Mouse (Mus musculus): ENCODE measurements around the gene D430019H16Rik. TPM values are rescaled to one million over a fixed set of nuclear protein-coding genes. Genes with fewer than 3 reads are reported as not detected.
A peak's percentile ranks its signal among the peaks of the same experiment; 100 is the strongest.

Gene D430019H16Rik
- polyA plus RNA-seq, 1 experiment, result 3.7 TPM

GRCm38 (mm10) chr12:105455063-105455559 is 1.5 kb downstream of the D430019H16Rik start:
- no peaks in the 10 kb centered on the region for H3K36me3 ChIP-seq (ENCODE audit: control insufficient read depth, insufficient read depth, low read length)
- no peak overlapping the region for H3K27ac ChIP-seq (ENCODE audit: insufficient read depth, low read depth, low read length)
- H3K27me3 ChIP-seq (replicated peaks; ENCODE audit: control insufficient read depth, insufficient read depth, low read length), result no peaks in the 10 kb centered on the region
- TF ChIP-seq CTCF (conservative IDR thresholded peaks at IDR 0.05; ENCODE audit: insufficient read depth, insufficient read length, low read depth, low read length) (no peak), POLR2A (IDR thresholded peaks at IDR 0.05; ENCODE audit: low read depth, low read length) (no peak)
- H3K4me1 ChIP-seq (ENCODE audit: control insufficient read depth, insufficient read depth, low read length), result no peaks in the 10 kb centered on the region
- no peak overlapping the region for H3K4me3 ChIP-seq (ENCODE audit: insufficient read depth, low read depth, low read length)
- DNase-seq, result no peak
- WGBS, result 7% methylated on average over 4 of the region's 4 CpGs

- H3K4me3 ChIP-seq (ENCODE audit: insufficient read depth, low read depth, low read length), result no peak overlapping the region
- H3K4me1 ChIP-seq (ENCODE audit: control insufficient read depth, insufficient read depth, low read length), result no peaks in the 10 kb centered on the region
- TF ChIP-seq CTCF (conservative IDR thresholded peaks at IDR 0.05; ENCODE audit: insufficient read depth, insufficient read length, low read depth, low read length), result no peak
- no peak for TF ChIP-seq POLR2A (IDR thresholded peaks at IDR 0.05; ENCODE audit: low read depth, low read length)
- DNase-seq, result no peak
- no peaks in the 10 kb centered on the region for H3K36me3 ChIP-seq (ENCODE audit: control insufficient read depth, insufficient read depth, low read length)
- WGBS, result 94% methylated on average over 6 of the region's 6 CpGs
- no peaks in the 10 kb centered on the region for H3K27me3 ChIP-seq (replicated peaks; ENCODE audit: control insufficient read depth, insufficient read depth, low read length)
- no peak overlapping the region for H3K27ac ChIP-seq (ENCODE audit: insufficient read depth, low read depth, low read length)
Observed at GRCm38 (mm10) chr12:105458791-105459190, 5.1 kb downstream of the D430019H16Rik start.

- Histone ChIP-seq H3K36me3 (ENCODE audit: control insufficient read depth, insufficient read depth, low read length) (no peaks in the 10 kb centered on the region), H3K27ac (ENCODE audit: insufficient read depth, low read depth, low read length) (no peak overlapping the region), H3K27me3 (replicated peaks; ENCODE audit: control insufficient read depth, insufficient read depth, low read length) (no peaks in the 10 kb centered on the region), H3K4me3 (ENCODE audit: insufficient read depth, low read depth, low read length) (no peak overlapping the region), H3K4me1 (ENCODE audit: control insufficient read depth, insufficient read depth, low read length) (no peaks in the 10 kb centered on the region)
- TF ChIP-seq CTCF (conservative IDR thresholded peaks at IDR 0.05; ENCODE audit: insufficient read depth, insufficient read length, low read depth, low read length) (no peak), POLR2A (IDR thresholded peaks at IDR 0.05; ENCODE audit: low read depth, low read length) (no peak)
- 57% methylated on average over 6 of the region's 6 CpGs for WGBS
- peak; percentile 52 for DNase-seq
Observed at GRCm38 (mm10) chr12:105461066-105461465, 7.4 kb downstream of the D430019H16Rik start.

GRCm38 (mm10) chr12:105469026-105469425 is 15.4 kb downstream of the D430019H16Rik start:
- WGBS, result 62% methylated on average over 8 of the region's 8 CpGs
- H3K4me3 ChIP-seq (ENCODE audit: insufficient read depth, low read depth, low read length), result no peak overlapping the region
- no peak overlapping the region for H3K27ac ChIP-seq (ENCODE audit: insufficient read depth, low read depth, low read length)
- no peaks in the 10 kb centered on the region for H3K27me3 ChIP-seq (replicated peaks; ENCODE audit: control insufficient read depth, insufficient read depth, low read length)
- H3K4me1 ChIP-seq (ENCODE audit: control insufficient read depth, insufficient read depth, low read length), result peaks cover 4% of the 10 kb centered on the region; the same call in 1 of the 2 replicates
- H3K36me3 ChIP-seq (ENCODE audit: control insufficient read depth, insufficient read depth, low read length), result no peaks in the 10 kb centered on the region
- DNase-seq, result no peak
- TF ChIP-seq CTCF (conservative IDR thresholded peaks at IDR 0.05; ENCODE audit: insufficient read depth, insufficient read length, low read depth, low read length) (no peak), POLR2A (IDR thresholded peaks at IDR 0.05; ENCODE audit: low read depth, low read length) (no peak)

- Histone ChIP-seq H3K27me3 (replicated peaks; ENCODE audit: control insufficient read depth, insufficient read depth, low read length) (no peaks in the 10 kb centered on the region), H3K4me1 (ENCODE audit: control insufficient read depth, insufficient read depth, low read length) (no peaks in the 10 kb centered on the region), H3K4me3 (ENCODE audit: insufficient read depth, low read depth, low read length) (no peak overlapping the region), H3K36me3 (ENCODE audit: control insufficient read depth, insufficient read depth, low read length) (no peaks in the 10 kb centered on the region), H3K27ac (ENCODE audit: insufficient read depth, low read depth, low read length) (no peak overlapping the region)
- TF ChIP-seq POLR2A (IDR thresholded peaks at IDR 0.05; ENCODE audit: low read depth, low read length) (no peak), CTCF (conservative IDR thresholded peaks at IDR 0.05; ENCODE audit: insufficient read depth, insufficient read length, low read depth, low read length) (no peak)
- WGBS, result 36% methylated on average over 12 of the region's 12 CpGs
- peak; percentile 77 for DNase-seq
Observed at GRCm38 (mm10) chr12:105475230-105475911, 21.7 kb downstream of the D430019H16Rik start.

- peak; percentile 42 for DNase-seq
- H3K4me1 ChIP-seq (ENCODE audit: control insufficient read depth, insufficient read depth, low read length), result no peaks in the 10 kb centered on the region
Observed at GRCm38 (mm10) chr12:105476453-105476852, 22.8 kb downstream of the D430019H16Rik start.

GRCm38 (mm10) chr12:105476993-105477392 is 23.3 kb downstream of the D430019H16Rik start:
- WGBS, result 51% methylated on average over 9 of the region's 9 CpGs
- no peaks in the 10 kb centered on the region for H3K4me1 ChIP-seq (ENCODE audit: control insufficient read depth, insufficient read depth, low read length)
- no peaks in the 10 kb centered on the region for H3K27me3 ChIP-seq (replicated peaks; ENCODE audit: control insufficient read depth, insufficient read depth, low read length)
- H3K36me3 ChIP-seq (ENCODE audit: control insufficient read depth, insufficient read depth, low read length), result no peaks in the 10 kb centered on the region
- H3K27ac ChIP-seq (ENCODE audit: insufficient read depth, low read depth, low read length), result no peak overlapping the region
- peak; percentile 22 for DNase-seq
- H3K4me3 ChIP-seq (ENCODE audit: insufficient read depth, low read depth, low read length), result no peak overlapping the region
- TF ChIP-seq POLR2A (IDR thresholded peaks at IDR 0.05; ENCODE audit: low read depth, low read length) (no peak), CTCF (conservative IDR thresholded peaks at IDR 0.05; ENCODE audit: insufficient read depth, insufficient read length, low read depth, low read length) (no peak)

More at GRCm38 (mm10) chr12:105476453-105476852, 22.8 kb downstream of the D430019H16Rik start:
- no peak for TF ChIP-seq POLR2A (IDR thresholded peaks at IDR 0.05; ENCODE audit: low read depth, low read length)
- peak; percentile 78 for TF ChIP-seq CTCF (conservative IDR thresholded peaks at IDR 0.05; ENCODE audit: insufficient read depth, insufficient read length, low read depth, low read length)
- no peaks in the 10 kb centered on the region for H3K36me3 ChIP-seq (ENCODE audit: control insufficient read depth, insufficient read depth, low read length)
- no peak overlapping the region for H3K4me3 ChIP-seq (ENCODE audit: insufficient read depth, low read depth, low read length)
- no peak overlapping the region for H3K27ac ChIP-seq (ENCODE audit: insufficient read depth, low read depth, low read length)
- no peaks in the 10 kb centered on the region for H3K27me3 ChIP-seq (replicated peaks; ENCODE audit: control insufficient read depth, insufficient read depth, low read length)
- 51% methylated on average over 9 of the region's 9 CpGs for WGBS

All from kidney, adult 2 months (tissue).